Mouse (Mus musculus) liver, postnatal 0 days (tissue): ENCODE data around the gene Rsph3a. TPM values are rescaled to one million over a fixed set of nuclear protein-coding genes. Genes with fewer than 3 reads are reported as not detected.
"Not testable (repeated sequence)": the region's sequence is repeated elsewhere in the genome, so short reads cannot be mapped to it uniquely, and the experiment has no call there.

ENCODE experiments used
- ATAC-seq: fragments of 200-750 bp; cut with Nextera tagmentation; 2 replicates; pipeline ENCODE4 v1.8.0; 2017; ENCODE audit warnings: mild to moderate bottlenecking, moderate library complexity
- DNase-seq: peaks from one replicate; pipeline ENCODE4 v3.0.0-alpha.2; 2016
- H3K27ac ChIP-seq: fragments of 300-500 bp; sonication (generic); 2 replicates; pipeline ENCODE4 v1.5.1; 2014; ENCODE audit warnings: antibody characterized with exemption, moderate library complexity, mild to moderate bottlenecking, low read depth
- H3K27me3 ChIP-seq: fragments of 300-500 bp; sonication (generic); 2 replicates; pipeline ENCODE4 v1.6.1; 2014; ENCODE audit warnings: low read length, control low read depth, mixed read lengths; ENCODE audit not compliant: insufficient read depth
- H3K36me3 ChIP-seq: fragments of 300-500 bp; sonication (generic); replicated peaks from 2 replicates; pipeline ENCODE4 v1.6.1; 2014; ENCODE audit warnings: mild to moderate bottlenecking, control low read depth, low read length, moderate library complexity, mixed read lengths; ENCODE audit not compliant: insufficient read depth
- H3K4me1 ChIP-seq: fragments of 300-500 bp; sonication (generic); 2 replicates; pipeline ENCODE4 v1.6.1; 2014; ENCODE audit warnings: antibody characterized with exemption, mild to moderate bottlenecking, control low read depth; ENCODE audit not compliant: insufficient read depth
- H3K4me2 ChIP-seq: fragments of 300-500 bp; sonication (generic); 2 replicates; pipeline ENCODE4 v1.6.1; 2014; ENCODE audit warnings: low read depth, mild to moderate bottlenecking, low read length, moderate library complexity, mixed read lengths
- H3K4me3 ChIP-seq: fragments of 300-500 bp; sonication (generic); 2 replicates; pipeline ENCODE4 v1.5.1; 2014; ENCODE audit warnings: low read depth, low read length
- H3K9ac ChIP-seq: fragments of 300-500 bp; sonication (generic); replicated peaks from 2 replicates; pipeline ENCODE4 v1.6.1; 2014; ENCODE audit warnings: mild to moderate bottlenecking, moderate library complexity
- H3K9me3 ChIP-seq: fragments of 300-500 bp; sonication (generic); 2 replicates; pipeline ENCODE4 v1.6.1; 2016; ENCODE audit warnings: mild to moderate bottlenecking, control low read depth, low read length, mixed read lengths
- EP300 ChIP-seq: IDR thresholded peaks from 2 replicates; pipeline ENCODE4 v1.6.1; 2016; ENCODE audit warnings: antibody characterized with exemption, low read depth, mild to moderate bottlenecking
- WGBS: fragments of 180-500 bp; shearing (Covaris S2); extraction: QIAGEN DNeasy Blood & Tissue Kit; methylation state at CpG from one replicate; pipeline ENCODE4 v1.1.7; 2014; ENCODE audit not compliant: insufficient replicate concordance; 5-methylcytosine and 5-hydroxymethylcytosine counted together
- polyA plus RNA-seq: library from polyadenylated mRNA; unstranded; fragments of >200 nt; fragmentation: Nextera tagmentation; extraction: Ambion mirVana; gene quantifications from 2 replicates; pipeline ENCODE4 v1.2.1, GENCODE M21; 2015

Rsph3a gene
- polyA plus RNA-seq, 1 experiment from 2014 or later = 16.2 TPM

GRCm38 (mm10) chr17:7957242-7957641 lies 11.8 kb downstream of the Rsph3a start:
- not testable (repeated sequence) for H3K27ac ChIP-seq, ATAC-seq, H3K36me3 ChIP-seq, H3K9me3 ChIP-seq, H3K9ac ChIP-seq, H3K4me2 ChIP-seq, H3K4me1 ChIP-seq, DNase-seq, H3K27me3 ChIP-seq, H3K4me3 ChIP-seq
- WGBS = 80% methylated on average over 8 of the region's 9 CpGs

GRCm38 (mm10) chr17:7963333-7963732 lies 17.9 kb downstream of the Rsph3a start:
- not testable (repeated sequence) for H3K4me3 ChIP-seq, H3K36me3 ChIP-seq, H3K9me3 ChIP-seq, H3K27me3 ChIP-seq, DNase-seq, H3K9ac ChIP-seq, H3K4me1 ChIP-seq, H3K27ac ChIP-seq, H3K4me2 ChIP-seq
- TF ChIP-seq EP300 = peak; percentile 71; the same call in 1 of the 2 replicates
- ATAC-seq = peak; percentile 56
- WGBS = 39% methylated on average over 4 of the region's 4 CpGs

- H3K9me3 ChIP-seq, ATAC-seq, H3K4me3 ChIP-seq, DNase-seq, H3K4me1 ChIP-seq, H3K27me3 ChIP-seq, H3K36me3 ChIP-seq, H3K27ac ChIP-seq, H3K4me2 ChIP-seq, H3K9ac ChIP-seq: not testable (repeated sequence)
- WGBS = 41% methylated on average over 2 of the region's 2 CpGs
Measured at GRCm38 (mm10) chr17:7964398-7964797, 19.0 kb downstream of the Rsph3a start.

GRCm38 (mm10) chr17:7968490-7968889 lies 23.1 kb downstream of the Rsph3a start:
- not testable (repeated sequence) for H3K4me3 ChIP-seq, H3K36me3 ChIP-seq, H3K27me3 ChIP-seq, H3K9ac ChIP-seq, H3K4me2 ChIP-seq, H3K4me1 ChIP-seq, ATAC-seq, H3K27ac ChIP-seq, H3K9me3 ChIP-seq, DNase-seq
- 88% methylated on average over 3 of the region's 5 CpGs for WGBS

- H3K4me3 ChIP-seq, DNase-seq, H3K4me2 ChIP-seq, H3K27me3 ChIP-seq, H3K4me1 ChIP-seq, H3K27ac ChIP-seq, ATAC-seq, H3K36me3 ChIP-seq, H3K9ac ChIP-seq, H3K9me3 ChIP-seq: not testable (repeated sequence)
- WGBS = 67% methylated on average over 1 of the region's 6 CpGs
Measured at GRCm38 (mm10) chr17:7969782-7970181, 24.4 kb downstream of the Rsph3a start.

- H3K4me2 ChIP-seq, DNase-seq, H3K9me3 ChIP-seq, H3K27ac ChIP-seq, H3K27me3 ChIP-seq, H3K36me3 ChIP-seq, H3K4me3 ChIP-seq, H3K4me1 ChIP-seq, H3K9ac ChIP-seq: not testable (repeated sequence)
- ATAC-seq = peak; percentile 68
- WGBS = 65% methylated on average over 1 of the region's 2 CpGs
Measured at GRCm38 (mm10) chr17:7983484-7983883, 38.1 kb downstream of the Rsph3a start.

- WGBS = 77% methylated on average over 4 of the region's 4 CpGs
- H3K4me2 ChIP-seq, H3K4me3 ChIP-seq, H3K27ac ChIP-seq, H3K36me3 ChIP-seq, H3K9ac ChIP-seq, H3K27me3 ChIP-seq, H3K4me1 ChIP-seq, H3K9me3 ChIP-seq, DNase-seq: not testable (repeated sequence)
- peak; percentile 44; the same call in 1 of the 2 replicates for ATAC-seq
Measured at GRCm38 (mm10) chr17:7985597-7985996, 40.2 kb downstream of the Rsph3a start.

- H3K36me3 ChIP-seq, ATAC-seq, H3K9ac ChIP-seq, H3K4me3 ChIP-seq, H3K4me2 ChIP-seq, H3K27ac ChIP-seq, H3K9me3 ChIP-seq, H3K27me3 ChIP-seq, H3K4me1 ChIP-seq: not testable (repeated sequence)
- WGBS = 73% methylated on average over 7 of the region's 7 CpGs
- DNase-seq = peak; percentile 10
Measured at GRCm38 (mm10) chr17:7987038-7987437, 41.6 kb downstream of the Rsph3a start.

DNA sequence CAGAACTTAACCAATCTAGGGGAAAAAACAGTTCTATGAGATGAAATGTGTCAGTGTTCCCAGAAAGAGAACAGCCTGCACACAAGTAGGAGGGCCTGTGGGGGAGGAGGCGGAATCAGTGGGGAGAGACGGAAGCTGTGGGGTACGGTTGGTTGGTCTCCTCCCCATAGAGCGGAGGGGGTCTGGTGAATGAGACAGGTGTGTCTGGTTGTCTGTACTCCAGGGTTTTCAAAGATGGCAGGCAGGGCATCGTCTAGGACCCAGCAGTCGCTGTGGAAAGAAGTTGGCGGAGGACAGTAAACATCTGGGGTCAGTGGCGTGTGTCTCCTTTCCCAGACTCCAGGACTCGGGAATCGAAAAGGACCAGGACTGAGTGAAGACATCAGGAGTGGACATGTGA lies 57.8 kb downstream of the Rsph3a start:
- H3K36me3 ChIP-seq, H3K4me2 ChIP-seq, H3K9ac ChIP-seq, H3K9me3 ChIP-seq, H3K4me1 ChIP-seq, ATAC-seq, DNase-seq, H3K4me3 ChIP-seq, H3K27me3 ChIP-seq, H3K27ac ChIP-seq: not testable (repeated sequence)
- WGBS = 80% methylated on average over 10 of the region's 10 CpGs

DNA sequence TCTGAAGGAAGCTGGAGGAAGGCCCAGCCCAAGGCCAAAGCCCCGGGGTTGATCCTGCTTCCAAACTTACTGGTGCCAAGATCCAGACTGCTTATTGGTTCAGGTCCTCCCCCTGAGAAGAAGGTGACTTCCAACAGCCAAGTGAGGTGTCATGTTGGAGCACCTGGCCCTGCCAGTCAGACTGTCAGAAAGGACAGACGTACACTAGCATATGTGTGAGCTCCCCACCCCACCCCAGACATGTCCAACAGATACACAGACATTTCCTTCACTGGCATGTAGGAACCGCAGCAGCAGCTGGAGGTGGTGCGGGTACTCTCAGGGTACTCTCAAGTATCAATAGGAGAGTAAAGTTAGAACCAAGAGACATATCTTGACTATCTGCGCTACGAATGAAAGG lies 61.4 kb downstream of the Rsph3a start:
- 100% methylated on average over 1 of the region's 6 CpGs for WGBS
- H3K27ac ChIP-seq, H3K27me3 ChIP-seq, ATAC-seq, H3K4me1 ChIP-seq, DNase-seq, H3K4me2 ChIP-seq, H3K9me3 ChIP-seq, H3K36me3 ChIP-seq, H3K9ac ChIP-seq, H3K4me3 ChIP-seq: not testable (repeated sequence)
